Mouse (Mus musculus) MEL (cell line): ENCODE results near the gene Pou2af1. TPM values are rescaled to one million over a fixed set of nuclear protein-coding genes. Genes with fewer than 3 reads are reported as not detected.

Experiments
- DNase-seq: peaks from one replicate; pipeline ENCODE4 v3.0.0; 2011; ENCODE audit warnings: low read depth, low spot score
- H3K27ac ChIP-seq: 2 replicates; pipeline ENCODE4 v1.5.1; 2012; ENCODE audit warnings: low read depth, mild to moderate bottlenecking, control low read depth, low read length, moderate library complexity; ENCODE audit not compliant: control insufficient read depth
- H3K27me3 ChIP-seq, 2 experiments: fragments of 150-350 bp in 1 of 2; sonication (generic) in 1 of 2; 2 replicates each; pipeline ENCODE4 v1.6.1; 2012; ENCODE audit warnings: low read length in 2 of 2, mild to moderate bottlenecking in 2 of 2, improper control_type of control experiment in 1 of 2, moderate library complexity in 1 of 2; ENCODE audit not compliant: insufficient read depth in 2 of 2, control insufficient read depth in 1 of 2
- H3K36me3 ChIP-seq, 2 experiments: 2 replicates each; pipeline ENCODE4 v1.6.1; 2012 to 2014; ENCODE audit warnings: low read length in 2 of 2, improper control_type of control experiment in 1 of 2, inconsistent platforms in 1 of 2, mild to moderate bottlenecking in 1 of 2; ENCODE audit not compliant: insufficient read depth in 2 of 2, control insufficient read depth in 1 of 2
- H3K4me1 ChIP-seq, 2 experiments: fragments of 150-350 bp in 1 of 2; sonication (generic) in 1 of 2; 2 replicates each; pipeline ENCODE4 v1.6.1; 2012; ENCODE audit warnings: low read length in 2 of 2, improper control_type of control experiment in 1 of 2, mild to moderate bottlenecking in 1 of 2; ENCODE audit not compliant: insufficient read depth in 2 of 2, control insufficient read depth in 1 of 2
- H3K4me3 ChIP-seq, 2 experiments: fragments of 150-350 bp in 1 of 2; sonication (generic) in 1 of 2; 2 replicates each; pipeline ENCODE4 v1.5.1; 2012; ENCODE audit warnings: low read depth in 2 of 2, low read length in 2 of 2, mild to moderate bottlenecking in 2 of 2, moderate library complexity in 2 of 2, control low read depth in 1 of 2, improper control_type of control experiment in 1 of 2; ENCODE audit not compliant: control insufficient read depth in 1 of 2, insufficient read depth in 1 of 2
- H3K79me2 ChIP-seq: 2 replicates; pipeline ENCODE4 v1.6.1; 2012; ENCODE audit warnings: mild to moderate bottlenecking, low read length, moderate library complexity; ENCODE audit not compliant: control insufficient read depth, poor library complexity, insufficient read depth
- H3K9ac ChIP-seq: 2 replicates; pipeline ENCODE4 v1.6.1; 2012; ENCODE audit warnings: low read depth, mild to moderate bottlenecking, control low read depth, low read length, moderate library complexity; ENCODE audit not compliant: control insufficient read depth, poor library complexity, severe bottlenecking
- H3K9me3 ChIP-seq: fragments of 150-350 bp; sonication (generic); replicated peaks from 2 replicates; pipeline ENCODE4 v1.6.1; 2012; ENCODE audit warnings: mild to moderate bottlenecking, low read length, improper control_type of control experiment, moderate library complexity; ENCODE audit not compliant: insufficient read depth
- BHLHE40 ChIP-seq: IDR thresholded peaks from 2 replicates; pipeline ENCODE4 v1.6.1; 2012; ENCODE audit warnings: low read depth, mild to moderate bottlenecking, inconsistent platforms, low read length, improper control_type of control experiment, borderline replicate concordance
- CHD2 ChIP-seq: IDR thresholded peaks from 2 replicates; pipeline ENCODE4 v1.6.1; 2011; ENCODE audit warnings: low read length, improper control_type of control experiment
- CTCF ChIP-seq, 3 experiments: IDR thresholded peaks in 2 of 3; conservative IDR thresholded peaks in 1 of 3; 2 replicates each; pipeline ENCODE4 v1.5.1; 2011 to 2012; ENCODE audit warnings: low read length in 3 of 3, low read depth in 2 of 3, mild to moderate bottlenecking in 2 of 3, improper control_type of control experiment in 1 of 3, inconsistent platforms in 1 of 3, mixed read lengths in 1 of 3, moderate library complexity in 1 of 3; ENCODE audit not compliant: control insufficient read depth in 1 of 3, insufficient read depth in 1 of 3, poor library complexity in 1 of 3, severe bottlenecking in 1 of 3
- ELF1 ChIP-seq: IDR thresholded peaks from 2 replicates; pipeline ENCODE4 v1.6.1; 2014; ENCODE audit warnings: low read depth, mild to moderate bottlenecking, inconsistent platforms, low read length, improper control_type of control experiment, moderate library complexity
- MAZ ChIP-seq: IDR thresholded peaks from 2 replicates; pipeline ENCODE4 v1.6.1; 2012; ENCODE audit warnings: low read depth, mild to moderate bottlenecking, inconsistent platforms, low read length, improper control_type of control experiment
- MYB ChIP-seq: IDR thresholded peaks from 2 replicates; pipeline ENCODE4 v1.6.1; 2011; ENCODE audit warnings: mild to moderate bottlenecking, low read depth, low read length, improper control_type of control experiment
- NRF1 ChIP-seq: IDR thresholded peaks from 2 replicates; pipeline ENCODE4 v1.6.1; 2014; ENCODE audit warnings: low read depth, mild to moderate bottlenecking, inconsistent platforms, low read length, improper control_type of control experiment, moderate library complexity; ENCODE audit not compliant: poor library complexity, insufficient read depth, severe bottlenecking
- POLR2AphosphoS2 ChIP-seq: IDR thresholded peaks from 2 replicates; pipeline ENCODE4 v1.6.1; 2011; ENCODE audit warnings: low read length, improper control_type of control experiment
- RAD21 ChIP-seq: IDR thresholded peaks from 2 replicates; pipeline ENCODE4 v1.6.1; 2011; ENCODE audit warnings: mild to moderate bottlenecking, low read depth, low read length, improper control_type of control experiment
- SIN3A ChIP-seq: IDR thresholded peaks from 2 replicates; pipeline ENCODE4 v1.6.1; 2012; ENCODE audit warnings: low read length, improper control_type of control experiment, inconsistent platforms
- TCF12 ChIP-seq: IDR thresholded peaks from 2 replicates; pipeline ENCODE4 v1.6.1; 2014; ENCODE audit warnings: low read depth, mild to moderate bottlenecking, inconsistent platforms, low read length, improper control_type of control experiment, moderate library complexity
- USF1 ChIP-seq: IDR thresholded peaks from 2 replicates; pipeline ENCODE4 v1.6.1; 2014; ENCODE audit warnings: low read depth, mild to moderate bottlenecking, inconsistent platforms, low read length, improper control_type of control experiment, moderate library complexity
- polyA plus RNA-seq, 2 experiments: library from polyadenylated mRNA; stranded (reverse) in 1 of 2; unstranded in 1 of 2; fragments of >175 nt in 1 of 2; fragments of >200 nt in 1 of 2; gene quantifications; 2 replicates each; pipeline versions ENCODE4 v1.2.1 to v1.2.4; 2012; ENCODE audit warnings: low replicate concordance in 2 of 2, low read depth in 1 of 2; ENCODE audit not compliant: insufficient read length in 2 of 2, insufficient read depth in 1 of 2, missing spikeins in 1 of 2
- total RNA-seq: library from RNA; depleted of rRNA; stranded (reverse); fragments of 300-350 nt; gene quantifications from 2 replicates; pipeline ENCODE4 v1.2.3, GENCODE M21; 2012

Gene Pou2af1
- total and polyA plus RNA-seq, 3 experiments, result not detected

DNA sequence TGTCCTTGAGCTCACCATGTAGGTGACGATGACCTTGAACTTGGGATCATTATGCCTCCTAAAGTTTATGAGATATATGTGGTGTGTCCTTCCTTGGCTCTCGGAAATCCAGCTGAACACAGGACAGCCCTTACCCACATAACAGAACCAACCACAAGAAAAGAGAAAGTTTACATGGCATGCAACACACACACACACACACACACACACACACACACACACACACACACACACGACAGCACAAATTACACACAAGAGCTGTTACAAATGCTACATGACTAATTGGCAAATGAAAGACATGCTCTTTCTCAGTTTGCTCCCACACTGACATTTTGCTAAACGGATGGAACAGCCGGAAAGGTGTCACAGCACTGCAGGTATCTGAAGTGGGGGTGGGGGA is 27.6 kb upstream of the Pou2af1 start:
- no peaks in the 10 kb centered on the region for H3K79me2 ChIP-seq
- H3K4me1 ChIP-seq, result no peaks in the 10 kb centered on the region
- no peaks in the 10 kb centered on the region for H3K36me3 ChIP-seq
- H3K4me3 ChIP-seq, result no peak overlapping the region
- no peak overlapping the region for H3K9ac ChIP-seq
- peaks cover 16 to 20% of the 10 kb centered on the region in 2 experiments for H3K27me3 ChIP-seq
- TF ChIP-seq RAD21 (no peak), MYB (no peak), USF1 (no peak), BHLHE40 (no peak), SIN3A (no peak), CTCF (IDR thresholded peaks at IDR 0.05 in 2 of 3, conservative IDR thresholded peaks at IDR 0.05 in 1 of 3; ENCODE audit: control insufficient read depth in 1 of 3, insufficient read depth in 1 of 3, low read depth in 2 of 3, low read length in 3 of 3, poor library complexity in 1 of 3, severe bottlenecking in 1 of 3) (no peak), CHD2 (no peak)
- DNase-seq, result no peak
- H3K27ac ChIP-seq, result no peak overlapping the region
- no peaks in the 10 kb centered on the region for H3K9me3 ChIP-seq

DNA sequence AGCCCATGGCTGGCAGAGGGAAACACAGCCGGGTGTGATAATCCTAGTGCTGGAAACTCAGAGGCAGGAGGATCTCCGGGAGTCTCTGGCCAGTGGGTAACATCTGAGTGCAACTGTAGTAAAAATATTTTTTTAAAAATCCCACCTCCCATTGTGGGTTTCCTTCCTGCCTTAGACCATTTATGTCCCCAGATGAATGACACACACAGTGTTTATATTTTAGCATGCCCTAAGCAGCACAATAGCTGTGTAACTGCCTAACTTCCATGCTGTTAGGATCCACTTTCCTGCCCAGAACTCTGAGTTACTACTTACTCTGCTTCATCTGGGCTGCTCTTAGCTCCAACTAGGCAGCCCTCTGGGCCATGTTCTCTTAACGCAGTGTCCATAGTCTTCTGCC is 22.9 kb upstream of the Pou2af1 start:
- H3K27ac ChIP-seq, result no peak overlapping the region

DNA sequence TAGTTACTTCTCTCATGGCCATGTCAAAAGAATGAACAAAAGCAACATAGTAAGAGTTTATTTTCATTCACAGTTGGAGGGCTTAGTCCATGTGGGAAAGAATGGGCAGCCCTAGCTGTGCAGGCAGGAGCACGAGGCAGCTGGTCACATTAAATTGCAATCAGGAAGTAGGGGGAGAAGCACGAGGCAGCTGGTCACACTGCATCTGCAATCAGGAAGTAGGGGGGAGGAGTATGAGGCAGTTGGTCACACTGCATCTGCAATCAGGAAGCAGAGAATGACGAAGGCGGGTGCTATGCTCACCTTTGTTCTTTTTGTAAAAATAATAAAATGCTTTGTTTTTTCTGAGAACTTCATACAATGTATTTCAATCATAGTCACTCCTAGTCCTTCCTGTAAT is 18.7 kb upstream of the Pou2af1 start:
- DNase-seq, result peak; percentile 62
- Histone ChIP-seq H3K27me3 (peaks cover 1 to 2% of the 10 kb centered on the region in 2 experiments; a peak in 1 of 4 replicates), H3K4me1 (no peaks in the 10 kb centered on the region), H3K4me3 (no peak overlapping the region)
- TF ChIP-seq MAZ (no peak), ELF1 (0 out of 2 replicates have a peak, but pooled peaks have one; percentile 10)
- TF ChIP-seq, all 39 proteins: peak for 1
- Histone ChIP-seq H3K27ac (no peak overlapping the region), H3K9ac (no peak overlapping the region), H3K79me2 (no peaks in the 10 kb centered on the region), H3K36me3 (no peaks in the 10 kb centered on the region), H3K9me3 (no peaks in the 10 kb centered on the region)

More for the DNA sequence above, 22.9 kb upstream of the Pou2af1 start:
- TF ChIP-seq POLR2AphosphoS2, result no peak
- TF ChIP-seq MYB, result no peak
- TF ChIP-seq TCF12, result no peak
- TF ChIP-seq NRF1, result no peak
- no peaks in the 10 kb centered on the region for H3K79me2 ChIP-seq
- H3K36me3 ChIP-seq, result no peaks in the 10 kb centered on the region
- H3K9ac ChIP-seq, result no peak overlapping the region
- DNase-seq, result no peak
- H3K27me3 ChIP-seq, result peaks cover 5 to 12% of the 10 kb centered on the region in 2 experiments; a peak in 3 of 4 replicates
- no peak overlapping the region for H3K4me3 ChIP-seq
- no peaks in the 10 kb centered on the region for H3K9me3 ChIP-seq
- no peaks in the 10 kb centered on the region for H3K4me1 ChIP-seq
